Mouse (Mus musculus) splenic B cell, adult 2 months (primary cell): ENCODE data around the gene Pcdh7.

Source experiments
- DNase-seq: peaks from one replicate; pipeline ENCODE4 v3.0.0-alpha.2; 2011; ENCODE audit warnings: low read depth, low spot score
- H3K27me3 ChIP-seq: 2 replicates; pipeline ENCODE4 v1.6.1; 2012; ENCODE audit warnings: mild to moderate bottlenecking, low read length, moderate library complexity, mixed read lengths; ENCODE audit not compliant: control insufficient read depth, poor library complexity, insufficient read depth, severe bottlenecking
- H3K36me3 ChIP-seq: 2 replicates; pipeline ENCODE4 v1.6.1; 2012; ENCODE audit warnings: mild to moderate bottlenecking, low read length, moderate library complexity, mixed read lengths; ENCODE audit not compliant: control insufficient read depth, poor library complexity, insufficient read depth, severe bottlenecking

The Pcdh7 gene

GRCm38 (mm10) chr5:57964201-57964600 lies 246.4 kb downstream of the Pcdh7 start:
- Histone ChIP-seq H3K27me3 (no peaks in the 10 kb centered on the region), H3K36me3 (no peaks in the 10 kb centered on the region)
- no peak for DNase-seq

- Histone ChIP-seq H3K27me3 (no peaks in the 10 kb centered on the region), H3K36me3 (no peaks in the 10 kb centered on the region)
- DNase-seq = no peak
Measured at GRCm38 (mm10) chr5:57993584-57993983, 275.8 kb downstream of the Pcdh7 start.

GRCm38 (mm10) chr5:58021331-58021730 lies 303.6 kb downstream of the Pcdh7 start:
- Histone ChIP-seq H3K27me3 (no peaks in the 10 kb centered on the region), H3K36me3 (no peaks in the 10 kb centered on the region)
- no peak for DNase-seq

DNA sequence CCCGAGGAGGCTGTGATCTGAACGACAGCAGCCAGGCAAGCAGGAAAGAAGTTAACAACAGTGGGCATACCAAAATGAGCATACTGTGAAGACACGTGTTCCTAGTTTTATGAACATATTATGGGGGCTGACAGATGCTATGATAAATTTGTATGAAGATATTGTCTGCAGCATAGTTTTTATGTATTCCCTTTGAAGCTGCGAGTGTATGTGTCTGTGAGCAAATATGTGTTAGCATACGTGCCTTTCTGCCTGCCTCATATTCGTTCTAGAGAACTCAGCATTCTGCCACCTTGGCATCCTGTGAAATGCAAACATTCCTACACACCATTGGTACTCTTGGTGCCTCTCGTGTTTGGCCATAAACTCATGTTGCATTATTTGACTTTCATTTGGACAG lies 307.4 kb downstream of the Pcdh7 start:
- Histone ChIP-seq H3K27me3 (no peaks in the 10 kb centered on the region), H3K36me3 (no peaks in the 10 kb centered on the region)
- DNase-seq = no peak

DNA sequence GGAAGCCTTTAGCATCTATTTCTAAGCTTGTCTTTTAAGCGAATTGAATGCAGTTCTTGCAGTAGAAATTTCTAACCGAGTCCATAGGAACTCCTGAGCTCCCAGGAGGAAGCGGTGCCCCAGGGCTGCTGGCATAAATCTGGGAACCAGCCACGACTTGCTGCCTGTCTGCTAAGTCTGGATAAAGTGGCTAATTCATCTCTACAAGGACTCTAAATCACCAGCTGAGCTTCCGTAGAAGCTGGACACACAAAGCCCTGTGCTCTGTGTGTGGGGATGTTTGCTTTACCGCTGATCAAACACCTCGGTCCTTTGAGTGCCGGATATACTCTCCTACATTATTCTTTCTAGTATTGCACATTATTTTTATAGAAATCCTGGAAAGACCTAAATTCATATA lies 308.0 kb downstream of the Pcdh7 start:
- Histone ChIP-seq H3K27me3 (no peaks in the 10 kb centered on the region), H3K36me3 (no peaks in the 10 kb centered on the region)
- DNase-seq = no peak

- no peak for DNase-seq
- Histone ChIP-seq H3K27me3 (no peaks in the 10 kb centered on the region), H3K36me3 (no peaks in the 10 kb centered on the region)
Measured at GRCm38 (mm10) chr5:58039875-58040274, 322.1 kb downstream of the Pcdh7 start.

- DNase-seq = no peak
- Histone ChIP-seq H3K27me3 (no peaks in the 10 kb centered on the region), H3K36me3 (no peaks in the 10 kb centered on the region)
Measured at GRCm38 (mm10) chr5:58044216-58044615, 326.4 kb downstream of the Pcdh7 start.

DNA sequence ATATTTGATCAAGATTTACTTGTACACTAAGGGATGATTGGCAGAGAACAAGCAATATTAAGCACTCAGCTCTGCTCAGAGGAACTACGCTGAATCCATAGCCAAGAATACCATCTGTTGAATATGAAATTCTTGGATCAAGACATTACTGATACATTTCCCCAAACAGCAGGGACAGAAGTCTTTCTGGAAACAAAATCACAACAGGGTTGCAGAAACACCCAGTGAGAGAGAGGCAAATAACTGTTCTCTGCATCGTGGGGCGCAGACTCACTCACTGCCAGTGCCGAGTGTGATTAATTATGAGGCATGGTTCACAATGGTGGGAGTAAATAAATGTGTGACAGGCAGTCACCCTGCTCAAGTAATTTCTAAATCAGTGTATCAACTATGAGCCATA lies 363.3 kb downstream of the Pcdh7 start:
- Histone ChIP-seq H3K27me3 (no peaks in the 10 kb centered on the region), H3K36me3 (no peaks in the 10 kb centered on the region)
- DNase-seq = no peak

- DNase-seq = no peak
- H3K27me3 ChIP-seq = no peaks in the 10 kb centered on the region
- H3K36me3 ChIP-seq = no peaks in the 10 kb centered on the region
Measured at GRCm38 (mm10) chr5:58082230-58082629, 364.5 kb downstream of the Pcdh7 start.

DNA sequence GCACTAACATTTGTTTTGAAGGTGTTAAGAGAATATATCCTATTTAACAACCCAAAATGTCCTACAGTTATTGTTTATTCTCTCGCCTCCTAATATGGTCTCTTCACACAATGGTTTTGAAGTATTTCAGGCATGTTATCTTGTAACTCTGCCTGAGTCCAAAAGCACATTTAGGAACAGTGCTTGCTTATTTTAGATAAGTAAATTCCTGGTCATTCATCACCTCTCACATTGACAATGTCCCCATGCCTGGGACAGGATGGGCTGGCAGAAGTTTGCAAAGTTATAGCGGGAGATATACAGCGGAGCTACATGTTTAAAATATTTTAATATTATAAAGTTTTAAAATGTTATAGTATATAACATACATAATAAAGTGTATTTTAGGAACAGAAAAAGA lies 365.3 kb downstream of the Pcdh7 start:
- Histone ChIP-seq H3K27me3 (no peaks in the 10 kb centered on the region), H3K36me3 (no peaks in the 10 kb centered on the region)
- no peak for DNase-seq

DNA sequence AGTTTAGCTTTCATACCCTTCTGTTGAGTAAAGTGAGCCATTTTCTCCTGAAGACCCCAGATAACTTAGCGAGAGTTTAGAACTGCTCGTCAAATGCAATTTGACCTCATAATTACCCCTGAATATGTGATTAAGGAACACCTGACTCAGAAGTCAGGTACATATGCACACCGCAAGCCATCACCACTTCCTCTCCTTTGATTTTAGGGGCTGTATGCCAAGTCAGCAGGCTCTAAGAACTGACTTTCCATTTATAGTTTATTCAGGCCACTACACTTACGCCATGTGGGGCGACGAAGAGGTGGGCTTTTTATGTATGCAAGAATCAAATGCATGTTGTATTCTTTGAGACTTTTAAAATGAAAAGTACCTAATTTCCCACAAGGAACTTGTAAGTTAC lies 366.2 kb downstream of the Pcdh7 start:
- Histone ChIP-seq H3K36me3 (no peaks in the 10 kb centered on the region), H3K27me3 (no peaks in the 10 kb centered on the region)
- DNase-seq = no peak

DNA sequence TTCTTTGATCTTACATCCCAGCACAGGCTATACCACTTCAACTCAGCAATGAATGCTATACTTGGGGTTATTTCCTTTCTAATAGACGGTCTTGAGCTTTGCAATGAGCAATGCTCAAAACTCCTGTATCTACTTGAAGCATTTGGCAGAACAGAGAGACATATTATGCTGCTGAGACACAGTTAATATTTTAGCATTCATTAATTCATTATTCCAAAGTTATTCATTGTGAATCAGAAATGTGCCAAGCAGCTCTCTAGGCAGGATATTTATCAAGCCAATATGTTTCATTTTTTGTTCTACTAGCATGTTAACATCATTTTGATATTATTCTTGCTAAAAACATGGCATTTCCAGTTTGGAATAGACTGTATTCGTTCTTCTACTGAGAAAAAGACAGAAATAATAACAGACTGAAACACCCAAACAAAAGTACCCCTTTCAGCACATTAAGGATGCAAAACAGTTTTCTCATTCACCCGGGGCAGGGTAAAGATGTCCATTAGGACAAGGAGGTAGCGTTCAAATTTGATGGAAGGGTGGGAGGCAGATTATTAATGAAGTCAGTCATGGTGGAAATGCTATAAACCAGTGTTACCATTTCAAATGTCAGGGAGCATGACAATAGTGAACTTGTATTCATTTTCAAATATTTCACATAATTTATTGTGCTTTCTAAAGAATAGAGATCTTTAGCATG lies 391.0 kb downstream of the Pcdh7 start:
- no peaks in the 10 kb centered on the region for H3K36me3 ChIP-seq

GRCm38 (mm10) chr5:58116096-58116495 lies 398.3 kb downstream of the Pcdh7 start:
- no peaks in the 10 kb centered on the region for H3K36me3 ChIP-seq
- H3K27me3 ChIP-seq = no peaks in the 10 kb centered on the region
- no peak for DNase-seq

More for the DNA sequence above, 391.0 kb downstream of the Pcdh7 start:
- no peak for DNase-seq
- H3K27me3 ChIP-seq = no peaks in the 10 kb centered on the region

- no peaks in the 10 kb centered on the region for H3K27me3 ChIP-seq
- no peak for DNase-seq
- H3K36me3 ChIP-seq = no peaks in the 10 kb centered on the region
Measured at GRCm38 (mm10) chr5:58117896-58118295, 400.1 kb downstream of the Pcdh7 start.

DNA sequence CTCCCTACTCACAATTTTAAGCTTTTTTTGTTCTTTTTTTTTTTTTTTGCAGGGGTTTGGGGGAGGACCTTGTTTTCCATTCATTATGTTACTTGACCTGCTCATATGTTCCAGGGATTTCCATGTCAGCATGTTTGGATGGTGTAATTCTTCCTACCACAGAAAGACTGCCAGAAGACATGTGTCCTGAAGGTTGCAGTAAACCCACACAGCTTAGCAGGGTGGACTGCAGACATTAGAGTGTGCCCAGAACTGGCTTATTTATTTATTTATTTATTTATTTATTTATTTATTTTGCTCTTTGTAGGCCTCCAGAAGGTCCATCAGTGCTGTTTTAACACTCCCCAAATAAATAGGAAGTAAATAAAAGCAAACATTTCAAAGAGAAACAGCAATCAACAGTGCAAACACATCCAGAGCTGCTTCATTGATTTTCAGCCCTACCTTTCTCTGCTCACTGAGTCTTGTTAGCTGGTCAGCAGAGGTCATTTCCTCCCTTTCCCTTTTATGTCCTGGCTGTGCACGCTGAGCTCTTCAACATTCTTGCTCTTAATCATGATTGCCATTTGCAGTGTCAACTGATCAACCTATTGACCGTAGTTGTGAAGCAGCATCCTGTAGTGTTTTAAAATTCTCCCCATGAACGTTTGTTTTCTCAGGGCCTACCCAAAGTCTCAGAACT lies 401.3 kb downstream of the Pcdh7 start:
- no peaks in the 10 kb centered on the region for H3K36me3 ChIP-seq
- H3K27me3 ChIP-seq = no peaks in the 10 kb centered on the region
- DNase-seq = no peak

GRCm38 (mm10) chr5:58143897-58144296 lies 426.1 kb downstream of the Pcdh7 start:
- Histone ChIP-seq H3K36me3 (no peaks in the 10 kb centered on the region), H3K27me3 (no peaks in the 10 kb centered on the region)
- no peak for DNase-seq
